8 mouse cellular contexts compared by ENCODE assay signal in genomic region chr5:135963280-135963627, GRCm38 (mm10). TPM values are rescaled to one million over a fixed set of nuclear protein-coding genes. Genes with fewer than 3 reads are reported as not detected.
A peak's percentile ranks its signal among the peaks of the same experiment; 100 is the strongest.
DNase-seq lines count a peak whose midpoint lies in the region; ATAC-seq and TF ChIP-seq lines count a peak whose summit lies in the region.

No protein-coding gene starts in this region.

- H3K36me3 ChIP-seq in kidney, adult 2 months (ENCODE audit: control insufficient read depth, insufficient read depth, low read length), result no peaks in the 10 kb centered on the region
- no peaks in the 10 kb centered on the region for H3K36me3 ChIP-seq in hindbrain, embryonic 11.5 days (ENCODE audit: control insufficient read depth, insufficient read depth, low read length)
- H3K36me3 ChIP-seq in midbrain, embryonic 12.5 days, result no peaks in the 10 kb centered on the region

- no peak for TF ChIP-seq CTCF in kidney, adult 2 months (conservative IDR thresholded peaks at IDR 0.05; ENCODE audit: insufficient read depth, insufficient read length, low read depth, low read length)

- no peak for DNase-seq in kidney, adult 2 months
- DNase-seq in kidney, postnatal 36 days, result no peak
- DNase-seq in adipocyte (ENCODE audit: low spot score), result peak; percentile 45
- no peak for DNase-seq in hindbrain, embryonic 11.5 days (ENCODE audit: low spot score)
- no peak for DNase-seq in thymus, adult 18-20 months
- DNase-seq in layer of hippocampus, adult 9-10 months (ENCODE audit: low spot score), result no peak

- peak overlapping the region; percentile 68 for H3K4me3 ChIP-seq in kidney, adult 2 months (ENCODE audit: insufficient read depth, low read depth, low read length)
- H3K4me3 ChIP-seq in hindbrain, embryonic 11.5 days (ENCODE audit: low read depth, low read length), result peak overlapping the region; percentile 61
- peak overlapping the region; percentile 59 for H3K4me3 ChIP-seq in midbrain, embryonic 12.5 days

- peak overlapping the region; percentile 87 for H3K27ac ChIP-seq in kidney, adult 2 months (ENCODE audit: insufficient read depth, low read depth, low read length)
- peak overlapping the region; percentile 94 for H3K27ac ChIP-seq in hindbrain, embryonic 11.5 days (ENCODE audit: low read depth, low read length)
- peak overlapping the region; percentile 95 for H3K27ac ChIP-seq in midbrain, embryonic 12.5 days (replicated peaks)

- ATAC-seq in hindbrain, embryonic 11.5 days (ENCODE audit: low FRiP score), result no peak
- no peak for ATAC-seq in midbrain, embryonic 12.5 days (ENCODE audit: low FRiP score, low read depth)
- no peak for ATAC-seq in CD4-positive, CD25-positive, alpha-beta regulatory T cell, adult 4 months

- H3K9ac ChIP-seq in hindbrain, embryonic 11.5 days (ENCODE audit: low read depth, low read length), result peak overlapping the region; percentile 96
- H3K9ac ChIP-seq in midbrain, embryonic 12.5 days (replicated peaks), result peak overlapping the region; percentile 91

- no peaks in the 10 kb centered on the region for H3K27me3 ChIP-seq in kidney, adult 2 months (replicated peaks; ENCODE audit: control insufficient read depth, insufficient read depth, low read length)
- peaks cover 2% of the 10 kb centered on the region; the same call in 1 of the 2 replicates for H3K27me3 ChIP-seq in hindbrain, embryonic 11.5 days (ENCODE audit: control insufficient read depth, insufficient read depth, low read length)
- H3K27me3 ChIP-seq in midbrain, embryonic 12.5 days, result peaks cover 16% of the 10 kb centered on the region

- H3K9me3 ChIP-seq in hindbrain, embryonic 11.5 days (ENCODE audit: control insufficient read depth, low read length), result no peaks in the 10 kb centered on the region
- no peaks in the 10 kb centered on the region for H3K9me3 ChIP-seq in midbrain, embryonic 12.5 days

- no peak for TF ChIP-seq POLR2A in kidney, adult 2 months (IDR thresholded peaks at IDR 0.05; ENCODE audit: low read depth, low read length)

- H3K4me1 ChIP-seq in kidney, adult 2 months (ENCODE audit: control insufficient read depth, insufficient read depth, low read length), result 0 out of 2 replicates have a peak, but pooled peaks cover 10% of the 10 kb centered on the region
- H3K4me1 ChIP-seq in hindbrain, embryonic 11.5 days (replicated peaks; ENCODE audit: control insufficient read depth, insufficient read depth, low read length), result no peaks in the 10 kb centered on the region; the same call in 1 of the 2 replicates
- H3K4me1 ChIP-seq in midbrain, embryonic 12.5 days, result peaks cover 14% of the 10 kb centered on the region

- WGBS in kidney, adult 2 months, result 10% methylated on average over 6 of the region's 6 CpGs
- 7% methylated on average over 6 of the region's 6 CpGs for WGBS in hindbrain, embryonic 11.5 days
- 6% methylated on average over 6 of the region's 6 CpGs for WGBS in midbrain, embryonic 12.5 days

- peak overlapping the region; percentile 97 for H3K4me2 ChIP-seq in hindbrain, embryonic 11.5 days (replicated peaks; ENCODE audit: low read depth, low read length)
- peak overlapping the region; percentile 92 for H3K4me2 ChIP-seq in midbrain, embryonic 12.5 days (replicated peaks)

RNA-seq across cellular contexts. Expression of gene Ssc4d, which starts 11.1 kb away (rescaled TPM):
- polyA plus RNA-seq in kidney, adult 2 months (2012; rRNA removed), result 4.3 and 5.0 TPM in 2 replicates
- 1.6 and 2.4 TPM in 2 replicates for polyA plus RNA-seq in hindbrain, embryonic 11.5 days (2014; fragmentation: Nextera tagmentation; extraction: Ambion mirVana)
- polyA plus RNA-seq in midbrain, embryonic 12.5 days (2016; fragmentation: Nextera tagmentation; extraction: Ambion mirVana), result 0.82 and 2.2 TPM in 2 replicates
- 1 to 10 TPM; 1.3 to 2.3 TPM for polyA plus RNA-seq in CD4-positive, CD25-positive, alpha-beta regulatory T cell, adult 4 months (2017; shearing (Covaris generic))

RNA-seq across cellular contexts. Expression of gene Zp3, which starts 16.6 kb away (rescaled TPM):
- 0.08 TPM in 1 of 2 replicates, not detected in the other for polyA plus RNA-seq in kidney, adult 2 months (2012; rRNA removed)
- polyA plus RNA-seq in hindbrain, embryonic 11.5 days (2014; fragmentation: Nextera tagmentation; extraction: Ambion mirVana), result not detected in 2 replicates
- polyA plus RNA-seq in midbrain, embryonic 12.5 days (2016; fragmentation: Nextera tagmentation; extraction: Ambion mirVana), result not detected in 2 replicates
- not detected for polyA plus RNA-seq in CD4-positive, CD25-positive, alpha-beta regulatory T cell, adult 4 months (2017; shearing (Covaris generic))

RNA-seq across cellular contexts. Expression of gene Ywhag, which starts 28.8 kb away (rescaled TPM):
- 47.9 and 57.1 TPM in 2 replicates for polyA plus RNA-seq in kidney, adult 2 months (2012; rRNA removed)
- 204 and 208 TPM in 2 replicates for polyA plus RNA-seq in hindbrain, embryonic 11.5 days (2014; fragmentation: Nextera tagmentation; extraction: Ambion mirVana)
- 457 and 466 TPM in 2 replicates for polyA plus RNA-seq in midbrain, embryonic 12.5 days (2016; fragmentation: Nextera tagmentation; extraction: Ambion mirVana)
- 10 to 100 TPM; 29.6 to 47.8 TPM for polyA plus RNA-seq in CD4-positive, CD25-positive, alpha-beta regulatory T cell, adult 4 months (2017; shearing (Covaris generic))

RNA-seq across cellular contexts. Expression of gene Dtx2, which starts 31.3 kb away (rescaled TPM):
- 16.3 and 16.7 TPM in 2 replicates for polyA plus RNA-seq in kidney, adult 2 months (2012; rRNA removed)
- polyA plus RNA-seq in hindbrain, embryonic 11.5 days (2014; fragmentation: Nextera tagmentation; extraction: Ambion mirVana), result 21.6 and 23.5 TPM in 2 replicates
- 30.0 and 30.7 TPM in 2 replicates for polyA plus RNA-seq in midbrain, embryonic 12.5 days (2016; fragmentation: Nextera tagmentation; extraction: Ambion mirVana)
- polyA plus RNA-seq in CD4-positive, CD25-positive, alpha-beta regulatory T cell, adult 4 months (2017; shearing (Covaris generic)), result 10 to 100 TPM in 1 of 2 experiments, 1 to 10 TPM in 1; 7.9 to 14.1 TPM
